Mouse (Mus musculus) cerebellum, postnatal 25 days (tissue): ENCODE data around the gene Prss40.
A peak's percentile ranks its signal among the peaks of the same experiment; 100 is the strongest.
"Not testable (repeated sequence)": the region's sequence is repeated elsewhere in the genome, so short reads cannot be mapped to it uniquely, and the experiment has no call there.

Experiments
- DNase-seq, 2 experiments: peaks; one replicate each; pipeline ENCODE4 v3.0.0; 2021; ENCODE audit warnings: mixed read lengths in 2 of 2

The Prss40 gene

GRCm38 (mm10) chr1:34535043-34535698 is 25.6 kb downstream of the Prss40 start, which contains the start of gene Cfc1:
TSS of gene Cfc1 (plus strand) at chr1:34535648.
- not testable (repeated sequence) for DNase-seq

GRCm38 (mm10) chr1:34534574-34534973 is 26.2 kb downstream of the Prss40 start:
- DNase-seq: not testable (repeated sequence)

- peak; percentile 37 to 43 for DNase-seq
Measured at GRCm38 (mm10) chr1:34523647-34524046, 37.1 kb downstream of the Prss40 start.

GRCm38 (mm10) chr1:34522850-34523244 is 37.9 kb downstream of the Prss40 start:
- peak; percentile 86 for DNase-seq

- DNase-seq: peak; percentile 47 to 64
Measured at GRCm38 (mm10) chr1:34522205-34522849, 38.4 kb downstream of the Prss40 start.

- peak in 1 of 2 experiments; percentile 51 for DNase-seq
Measured at GRCm38 (mm10) chr1:34518259-34518658, 42.5 kb downstream of the Prss40 start.

GRCm38 (mm10) chr1:34517797-34518196 is 42.9 kb downstream of the Prss40 start:
- not testable (repeated sequence) for DNase-seq

- not testable (repeated sequence) for DNase-seq
Measured at GRCm38 (mm10) chr1:34517297-34517696, 43.4 kb downstream of the Prss40 start.

GRCm38 (mm10) chr1:34516595-34516994 is 44.1 kb downstream of the Prss40 start:
- no peak for DNase-seq

- no peak for DNase-seq
Measured at GRCm38 (mm10) chr1:34513068-34513467, 47.7 kb downstream of the Prss40 start.

- DNase-seq: peak; percentile 79 to 87
Measured at GRCm38 (mm10) chr1:34511027-34511426, 49.7 kb downstream of the Prss40 start.

- DNase-seq: no peak
Measured at GRCm38 (mm10) chr1:34510575-34510981, 50.2 kb downstream of the Prss40 start.

GRCm38 (mm10) chr1:34507986-34508385 is 52.8 kb downstream of the Prss40 start:
- no peak for DNase-seq

- no peak for DNase-seq
Measured at GRCm38 (mm10) chr1:34505970-34506551, 54.7 kb downstream of the Prss40 start.

GRCm38 (mm10) chr1:34505307-34505706 is 55.4 kb downstream of the Prss40 start:
- no peak for DNase-seq

- no peak for DNase-seq
Measured at GRCm38 (mm10) chr1:34502991-34503390, 57.8 kb downstream of the Prss40 start.
